Mouse (Mus musculus) heart, adult 2 months (tissue): ENCODE measurements around the gene Hnrnpa0. TPM values are rescaled to one million over a fixed set of nuclear protein-coding genes. Genes with fewer than 3 reads are reported as not detected.

Experiments used
- DNase-seq, 2 experiments: peaks; one replicate each; pipeline ENCODE4 v3.0.0; 2021
- H3K27ac ChIP-seq: fragments of 200-600 bp; 2 replicates; pipeline ENCODE4 v1.8.1; 2022
- H3K27me3 ChIP-seq: fragments of 200-500 bp; 2 replicates; pipeline ENCODE4 v1.6.1; 2012; ENCODE audit warnings: mild to moderate bottlenecking, low read length, inconsistent platforms, mixed read lengths; ENCODE audit not compliant: control insufficient read depth, insufficient read depth
- H3K36me3 ChIP-seq: fragments of 200-500 bp; 2 replicates; pipeline ENCODE4 v1.6.1; 2012; ENCODE audit warnings: low read length, inconsistent platforms; ENCODE audit not compliant: control insufficient read depth, insufficient read depth
- H3K4me1 ChIP-seq: fragments of 200-500 bp; 2 replicates; pipeline ENCODE4 v1.6.1; 2011; ENCODE audit warnings: low read length; ENCODE audit not compliant: control insufficient read depth, insufficient read depth
- H3K4me3 ChIP-seq: fragments of 200-600 bp; 2 replicates; pipeline ENCODE4 v1.8.1; 2022
- H3K79me2 ChIP-seq: fragments of 200-500 bp; replicated peaks from 2 replicates; pipeline ENCODE4 v1.6.1; 2012; ENCODE audit warnings: mild to moderate bottlenecking, inconsistent platforms, low read length, moderate library complexity, mixed read lengths; ENCODE audit not compliant: control insufficient read depth, insufficient read depth
- H3K9ac ChIP-seq: fragments of 200-500 bp; 2 replicates; pipeline ENCODE4 v1.6.1; 2012; ENCODE audit warnings: low read depth, mild to moderate bottlenecking, control low read depth, inconsistent platforms, low read length, mixed read lengths
- CTCF ChIP-seq: fragments of 200-600 bp; IDR thresholded peaks from 2 replicates; pipeline ENCODE4 v1.8.1; 2022; ENCODE audit warnings: antibody characterized with exemption, mild to moderate bottlenecking, moderate library complexity
- EP300 ChIP-seq: fragments of 200-500 bp; IDR thresholded peaks from 2 replicates; pipeline ENCODE4 v1.6.1; 2011; ENCODE audit warnings: low read depth, low read length, control low read depth; ENCODE audit not compliant: insufficient read depth
- POLR2A ChIP-seq: fragments of 200-500 bp; IDR thresholded peaks from 2 replicates; pipeline ENCODE4 v1.6.1; 2011; ENCODE audit warnings: mild to moderate bottlenecking, low read depth, low read length, control low read depth; ENCODE audit not compliant: insufficient read depth
- WGBS: fragments of 180-500 bp; shearing (Covaris S2); methylation state at CpG from one replicate; pipeline ENCODE4 v1.1.7; 2018; 5-methylcytosine and 5-hydroxymethylcytosine counted together
- intact Hi-C: fragments of 180-260 bp; cut with DNase I; formaldehyde crosslinking; loops from one replicate; pipeline ENCODE4 v1.15.1; 2025
- polyA plus RNA-seq: library from polyadenylated mRNA; depleted of rRNA; stranded (reverse); fragments of >200 nt; gene quantifications from 2 replicates; pipeline ENCODE4 v1.2.3, GENCODE M21; 2012
- total RNA-seq, 2 experiments: library from RNA; stranded (reverse); gene quantifications; 2 replicates each; pipeline ENCODE4 v1.2.3; 2021

Gene Hnrnpa0
- total and polyA plus RNA-seq, 3 experiments, result 21.7 to 67.4 (median 66.6) TPM

DNA sequence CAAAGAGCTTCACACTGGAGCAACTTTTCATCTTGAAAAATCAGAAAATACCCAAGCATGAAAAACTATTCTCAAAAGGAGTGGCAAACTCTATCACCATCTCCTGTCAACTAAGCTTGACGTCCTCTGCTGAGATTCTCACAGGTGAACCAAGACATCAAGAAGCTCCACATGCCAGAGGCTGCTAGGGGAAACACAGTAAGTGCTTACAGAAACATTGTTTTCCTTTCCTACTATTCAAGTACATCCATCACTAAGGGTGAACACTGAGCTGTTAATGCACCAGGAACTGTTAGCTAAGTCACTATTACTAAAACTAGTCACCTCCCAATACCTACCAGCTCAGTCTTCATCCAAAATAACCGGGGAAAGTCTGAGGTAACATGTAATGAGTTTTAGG is 3.4 kb downstream of the Hnrnpa0 start:
- H3K79me2 ChIP-seq, result peaks cover 3% of the 10 kb centered on the region
- intact Hi-C loops, result loop anchor here (10.0 kb wide), 1 partner anchor 280 kb away; the partner anchor contains the start of genes Hnrnpk and Rmi1
- no peak overlapping the region for H3K9ac ChIP-seq
- TF ChIP-seq CTCF (no peak), POLR2A (no peak), EP300 (no peak)
- DNase-seq, result no peak
- H3K36me3 ChIP-seq, result peaks cover 6% of the 10 kb centered on the region
- H3K27ac ChIP-seq, result no peak overlapping the region
- peaks cover 6% of the 10 kb centered on the region for H3K4me1 ChIP-seq
- H3K4me3 ChIP-seq, result no peak overlapping the region
- no peaks in the 10 kb centered on the region; the same call in 1 of the 2 replicates for H3K27me3 ChIP-seq
- 52% methylated on average over 2 of the region's 2 CpGs for WGBS

DNA sequence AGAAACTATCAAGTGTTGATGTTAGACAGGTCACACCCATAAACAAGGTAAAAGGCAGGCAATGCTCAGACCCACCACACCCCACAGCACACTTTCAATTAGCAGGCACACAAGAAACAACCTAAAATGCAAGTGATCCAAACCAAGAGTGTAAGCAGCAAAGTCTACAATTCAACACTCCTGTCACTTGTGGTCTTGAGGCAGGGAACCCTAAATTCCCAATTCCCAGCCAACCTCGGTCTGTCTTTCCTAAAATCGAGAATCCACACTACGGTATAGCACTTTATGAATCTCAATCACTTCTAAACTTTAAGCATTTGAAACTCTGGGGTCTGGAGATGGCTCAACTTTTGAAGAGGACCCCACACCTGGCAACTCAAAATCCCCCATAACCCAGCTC is 4.1 kb downstream of the Hnrnpa0 start:
- TF ChIP-seq CTCF, result no peak
- TF ChIP-seq EP300, result no peak
- no peak for TF ChIP-seq POLR2A
- 85% methylated on average over 3 of the region's 3 CpGs for WGBS
- Histone ChIP-seq H3K27me3 (no peaks in the 10 kb centered on the region; the same call in 1 of the 2 replicates), H3K4me1 (peaks cover 2% of the 10 kb centered on the region), H3K79me2 (peaks cover 3% of the 10 kb centered on the region), H3K27ac (no peak overlapping the region), H3K4me3 (no peak overlapping the region), H3K36me3 (peaks cover 6% of the 10 kb centered on the region), H3K9ac (no peak overlapping the region)
- DNase-seq, result no peak
- intact Hi-C loops, result loop anchor here (10.0 kb wide), 1 partner anchor 281 kb away; the partner anchor contains the start of genes Hnrnpk and Rmi1

DNA sequence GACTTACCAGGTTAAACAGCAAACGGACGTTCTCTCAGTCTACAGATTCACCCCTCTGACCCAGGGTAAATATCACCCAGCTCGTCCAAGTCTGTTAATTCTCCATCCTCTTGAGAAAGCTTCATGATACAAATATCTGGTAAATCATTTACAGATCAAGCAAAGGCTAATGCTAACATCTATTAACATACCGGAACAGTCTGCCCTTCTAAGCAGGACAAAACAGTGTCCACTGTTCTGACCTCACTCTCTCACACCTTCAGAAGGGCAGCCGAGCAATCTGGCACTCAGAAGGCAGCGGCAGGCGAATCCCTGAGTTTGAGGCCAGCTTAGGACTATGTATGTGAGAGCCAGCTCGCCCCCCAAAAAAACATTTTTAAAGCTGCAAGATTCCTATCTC is 5.0 kb downstream of the Hnrnpa0 start:
- intact Hi-C loops, result loop anchor here (10.0 kb wide), 1 partner anchor 281 kb away; the partner anchor contains the start of genes Hnrnpk and Rmi1

DNA sequence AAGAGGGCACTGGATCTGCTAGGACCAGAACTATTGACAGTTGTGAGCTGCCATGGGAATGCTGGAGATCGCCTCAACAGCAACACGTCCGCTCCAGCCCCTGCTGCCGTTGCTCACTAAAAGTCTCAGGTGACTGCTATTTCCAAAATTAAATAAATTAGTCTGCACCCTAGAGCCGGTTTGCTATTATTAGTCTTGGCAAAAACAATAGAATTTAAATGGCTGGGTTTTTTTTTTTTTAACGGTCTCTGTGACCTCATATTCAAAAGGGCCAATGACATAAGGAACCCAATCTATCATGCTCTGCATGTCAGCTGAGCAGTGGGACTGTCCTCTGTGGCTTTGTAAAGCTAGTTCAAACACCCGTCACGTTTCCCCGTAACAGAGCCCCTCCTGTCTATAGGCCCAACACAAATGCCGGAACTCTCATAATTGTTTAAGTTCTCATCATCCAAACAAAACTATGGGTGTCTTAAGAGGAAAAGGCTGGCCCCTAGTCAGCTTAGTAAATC is 5.5 kb downstream of the Hnrnpa0 start:
- H3K27ac ChIP-seq, result peak overlapping the region; percentile 68
- H3K27me3 ChIP-seq, result no peaks in the 10 kb centered on the region; the same call in 1 of the 2 replicates
- TF ChIP-seq CTCF (no peak), POLR2A (peak; percentile 44; the same call in 1 of the 2 replicates), EP300 (no peak)
- no peak overlapping the region for H3K4me3 ChIP-seq
- peaks cover 2% of the 10 kb centered on the region for H3K4me1 ChIP-seq
- no peak overlapping the region for H3K9ac ChIP-seq
- no peak for DNase-seq
- H3K79me2 ChIP-seq, result peaks cover 3% of the 10 kb centered on the region
- WGBS, result 46% methylated on average over 10 of the region's 10 CpGs
- H3K36me3 ChIP-seq, result peaks cover 6% of the 10 kb centered on the region
- intact Hi-C loops, result loop anchor here (10.0 kb wide), 1 partner anchor 282 kb away; the partner anchor contains the start of genes Hnrnpk and Rmi1

More for the DNA sequence above, 5.0 kb downstream of the Hnrnpa0 start:
- Histone ChIP-seq H3K4me3 (no peak overlapping the region), H3K27ac (peak overlapping the region; percentile 54), H3K36me3 (peaks cover 6% of the 10 kb centered on the region), H3K79me2 (peaks cover 3% of the 10 kb centered on the region), H3K9ac (no peak overlapping the region), H3K27me3 (no peaks in the 10 kb centered on the region; the same call in 1 of the 2 replicates), H3K4me1 (peaks cover 2% of the 10 kb centered on the region)
- WGBS, result 64% methylated on average over 8 of the region's 8 CpGs
- TF ChIP-seq POLR2A (no peak), EP300 (no peak), CTCF (no peak)
- no peak for DNase-seq

DNA sequence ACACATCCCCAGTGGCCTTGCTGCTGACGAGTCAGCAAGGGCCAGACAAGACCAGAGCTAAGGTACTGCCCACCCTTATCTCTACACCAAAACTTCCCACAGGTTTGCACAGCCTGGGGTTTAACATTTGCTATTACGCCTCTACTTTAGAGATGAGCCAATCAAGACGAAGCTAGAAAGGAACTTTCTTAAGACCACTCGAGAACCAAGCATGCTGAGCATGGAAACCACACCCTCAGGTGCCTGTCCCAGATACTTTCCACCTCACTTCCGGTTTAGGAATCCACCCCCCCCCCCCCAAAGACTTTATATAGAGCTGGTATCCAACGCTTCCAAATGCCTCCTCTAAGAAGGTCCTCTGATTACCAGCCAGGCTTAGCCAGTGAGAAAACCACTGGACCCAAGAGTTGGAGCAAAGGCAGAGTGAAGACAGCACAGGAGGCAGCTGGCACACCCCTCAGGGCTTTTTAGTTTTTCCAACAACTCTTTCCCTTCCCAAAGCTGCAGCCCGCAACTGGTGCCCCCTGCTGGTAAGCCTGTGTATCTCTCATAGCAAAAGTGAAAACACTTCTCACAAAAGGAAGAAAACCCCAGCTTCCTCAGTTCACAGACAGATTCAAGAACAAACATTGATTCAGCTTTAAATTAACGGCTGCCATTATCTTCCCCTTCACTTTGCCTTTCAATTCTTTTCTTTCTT is 10.9 kb downstream of the Hnrnpa0 start:
- Histone ChIP-seq H3K36me3 (no peaks in the 10 kb centered on the region), H3K27me3 (no peaks in the 10 kb centered on the region; the same call in 1 of the 2 replicates), H3K27ac (no peak overlapping the region), H3K79me2 (no peaks in the 10 kb centered on the region), H3K9ac (no peak overlapping the region), H3K4me3 (no peak overlapping the region), H3K4me1 (peaks cover 7% of the 10 kb centered on the region)
- WGBS, result 48% methylated on average over 8 of the region's 8 CpGs
- DNase-seq, result peak; percentile 63 to 79
- intact Hi-C loops, result loop anchor here (1.0 to 2.0 kb wide), 2 partner anchors 85 to 105 kb away; no protein-coding TSS in a partner anchor
- peak; percentile 93 for TF ChIP-seq CTCF
- TF ChIP-seq EP300, result no peak

DNA sequence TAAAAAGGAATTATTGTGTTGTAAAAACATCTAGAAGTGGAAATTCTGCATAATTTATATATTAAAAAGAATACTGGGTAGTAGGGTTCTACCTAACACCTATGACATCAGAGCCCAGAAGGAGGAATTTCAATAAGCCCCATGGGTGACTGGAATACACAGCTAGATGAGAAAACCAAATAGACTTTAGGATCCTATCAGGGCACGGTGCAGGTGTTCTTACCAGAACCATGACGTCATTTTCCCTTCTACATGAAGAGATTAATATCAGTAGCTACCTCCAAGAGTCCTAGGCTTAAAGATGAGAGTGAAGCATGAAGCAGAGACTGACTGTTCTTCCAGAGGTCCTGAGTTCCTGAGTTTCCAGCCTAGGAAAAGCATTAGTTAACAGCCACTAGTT is 11.6 kb downstream of the Hnrnpa0 start:
- Histone ChIP-seq H3K27ac (no peak overlapping the region), H3K79me2 (no peaks in the 10 kb centered on the region), H3K4me3 (no peak overlapping the region), H3K36me3 (no peaks in the 10 kb centered on the region), H3K9ac (no peak overlapping the region), H3K4me1 (peaks cover 6% of the 10 kb centered on the region), H3K27me3 (no peaks in the 10 kb centered on the region; the same call in 1 of the 2 replicates)
- 57% methylated on average over 2 of the region's 2 CpGs for WGBS
- no peak for DNase-seq
- intact Hi-C loops, result loop anchor here (1.0 to 2.0 kb wide), 2 partner anchors 84 to 104 kb away; no protein-coding TSS in a partner anchor
- TF ChIP-seq CTCF (no peak), EP300 (no peak), POLR2A (no peak)
